ENCODE assay signal across 9 mouse cellular contexts in the genomic region with DNA sequence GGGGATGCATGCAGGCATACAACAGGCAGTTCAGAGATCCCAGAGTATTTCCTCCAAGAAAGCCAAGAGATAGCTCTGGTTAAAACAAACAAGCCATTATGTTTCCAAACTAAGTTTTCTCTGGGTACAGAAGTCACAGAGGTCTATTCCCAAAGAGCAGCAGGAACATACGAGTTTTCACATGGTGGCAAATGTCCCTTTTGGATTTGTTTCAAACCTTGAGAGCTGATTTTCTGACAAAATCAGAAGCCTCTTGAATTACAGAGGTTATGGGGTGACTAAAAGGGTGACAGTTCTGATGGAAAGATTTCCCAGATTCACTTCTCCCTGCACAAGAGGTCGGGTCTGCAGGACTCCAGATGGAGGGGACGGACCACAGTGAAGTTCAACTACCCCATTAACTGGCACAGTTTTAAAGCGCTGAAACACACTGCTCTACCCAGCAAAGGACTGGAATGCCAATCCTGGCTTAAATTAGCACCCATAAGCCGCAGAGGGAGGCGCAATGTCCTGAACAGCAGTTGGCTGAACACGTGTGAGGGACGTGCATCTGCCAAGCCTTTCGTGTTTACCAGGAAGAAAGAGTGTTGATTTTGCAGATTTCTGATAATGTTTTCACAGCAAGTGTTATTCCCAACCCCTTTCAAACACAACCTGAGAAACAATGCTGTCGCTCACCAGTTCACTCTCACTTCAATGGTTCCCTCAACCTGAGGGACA. TPM values are rescaled to one million over a fixed set of nuclear protein-coding genes. Genes with fewer than 3 reads are reported as not detected.
DNase-seq lines count a peak whose midpoint lies in the region; ATAC-seq lines count a peak whose summit lies in the region.
"Had no signal": no experiment of that assay in that cellular context is flagged by ENCODE, and none has a peak within 500 bp of the region (broad histone marks: within the 10 kb centered on the region; RNA-seq: fewer than 3 reads in every experiment).

No protein-coding gene starts in this region.

- WGBS in neural tube, embryonic 15.5 days: 81% methylated on average over 10 of the region's 10 CpGs

- H3K9ac ChIP-seq in neural tube, embryonic 15.5 days (replicated peaks): no peak overlapping the region
- H3K9ac ChIP-seq: limb, embryonic 13.5 days had no signal

- H3K9me3 ChIP-seq in neural tube, embryonic 15.5 days (replicated peaks): no peaks in the 10 kb centered on the region
- H3K9me3 ChIP-seq: limb, embryonic 13.5 days had no signal

- H3K36me3 ChIP-seq in neural tube, embryonic 15.5 days: no peaks in the 10 kb centered on the region
- H3K36me3 ChIP-seq: limb, embryonic 13.5 days had no signal

- no peak overlapping the region for H3K4me2 ChIP-seq in neural tube, embryonic 15.5 days
- H3K4me2 ChIP-seq: limb, embryonic 13.5 days had no signal

- peak overlapping the region; percentile 30; the same call in 1 of the 2 replicates for H3K27ac ChIP-seq in neural tube, embryonic 15.5 days (replicated peaks)
- H3K27ac ChIP-seq: limb, embryonic 13.5 days had no signal

- ATAC-seq in cerebellum, adult (ENCODE audit: insufficient number of reproducible peaks, low FRiP score, low TSS enrichment): peak; percentile 38; the same call in 1 of the 2 replicates
- no peak for ATAC-seq in neural tube, embryonic 15.5 days (ENCODE audit: low FRiP score)

- no peak for DNase-seq in cerebellum, postnatal 4 days (ENCODE audit: low spot score in 2 of 2)
- DNase-seq in neural tube, embryonic 10.5 days (ENCODE audit: extremely low spot score, low spot score): no peak
- peak; percentile 81 to 89 for DNase-seq in layer of hippocampus, adult 8-10 months (ENCODE audit: low spot score in 2 of 2)
- no peak for DNase-seq in ovary, adult 18-20 months (ENCODE audit: low spot score)
- DNase-seq in T-cell, adult 2 months (ENCODE audit: low spot score): no peak
- no peak for DNase-seq in spleen, adult 18-20 months

- peaks cover 22% of the 10 kb centered on the region; the same call in 1 of the 2 replicates for H3K4me1 ChIP-seq in neural tube, embryonic 15.5 days

- H3K4me3 ChIP-seq in neural tube, embryonic 15.5 days (replicated peaks): no peak overlapping the region
- H3K4me3 ChIP-seq: limb, embryonic 13.5 days had no signal

- H3K27me3 ChIP-seq in neural tube, embryonic 15.5 days (replicated peaks): no peaks in the 10 kb centered on the region
- H3K27me3 ChIP-seq: limb, embryonic 13.5 days had no signal

RNA-seq across cellular contexts. Expression of a gene that starts 41.9 kb away (rescaled TPM):
- 94.7 and 103 TPM in 2 replicates for polyA plus RNA-seq in neural tube, embryonic 15.5 days (2015; fragmentation: Nextera tagmentation; extraction: Ambion mirVana)
- total RNA-seq in layer of hippocampus, adult 8-10 months (2022): 100 to 1,000 TPM; 208 to 272 (median 239) TPM

Comparison
In these comparisons a context has a peak if more than half of its experiments do, and no peak if none do; other contexts are left out.
1. DNase-seq: peak in layer of hippocampus, adult 8-10 months (2 of 2); none in cerebellum, postnatal 4 days (0 of 2), neural tube, embryonic 10.5 days (single experiment), ovary, adult 18-20 months (single experiment), T-cell, adult 2 months (single experiment) and spleen, adult 18-20 months (0 of 2).